Mouse (Mus musculus) splenic B cell, adult 2 months (primary cell): ENCODE measurements around the gene Gria1.

Source experiments
- DNase-seq: peaks from one replicate; pipeline ENCODE4 v3.0.0-alpha.2; 2011; ENCODE audit warnings: low read depth, low spot score
- H3K27me3 ChIP-seq: 2 replicates; pipeline ENCODE4 v1.6.1; 2012; ENCODE audit warnings: mild to moderate bottlenecking, low read length, moderate library complexity, mixed read lengths; ENCODE audit not compliant: control insufficient read depth, poor library complexity, insufficient read depth, severe bottlenecking
- H3K36me3 ChIP-seq: 2 replicates; pipeline ENCODE4 v1.6.1; 2012; ENCODE audit warnings: mild to moderate bottlenecking, low read length, moderate library complexity, mixed read lengths; ENCODE audit not compliant: control insufficient read depth, poor library complexity, insufficient read depth, severe bottlenecking

Gria1 gene

GRCm38 (mm10) chr11:57176552-57176951, 165.4 kb downstream of the Gria1 start:
- no peak for DNase-seq

GRCm38 (mm10) chr11:57184216-57184615, 173.0 kb downstream of the Gria1 start:
- no peak for DNase-seq
- Histone ChIP-seq H3K27me3 (no peaks in the 10 kb centered on the region), H3K36me3 (no peaks in the 10 kb centered on the region)

More at GRCm38 (mm10) chr11:57176552-57176951, 165.4 kb downstream of the Gria1 start:
- H3K36me3 ChIP-seq: no peaks in the 10 kb centered on the region
- no peaks in the 10 kb centered on the region for H3K27me3 ChIP-seq

GRCm38 (mm10) chr11:57185110-57185509, 173.9 kb downstream of the Gria1 start:
- no peaks in the 10 kb centered on the region for H3K36me3 ChIP-seq
- no peaks in the 10 kb centered on the region for H3K27me3 ChIP-seq
- no peak for DNase-seq

GRCm38 (mm10) chr11:57189391-57189790, 178.2 kb downstream of the Gria1 start:
- Histone ChIP-seq H3K36me3 (no peaks in the 10 kb centered on the region), H3K27me3 (no peaks in the 10 kb centered on the region)
- no peak for DNase-seq

GRCm38 (mm10) chr11:57194746-57195145, 183.6 kb downstream of the Gria1 start:
- no peak for DNase-seq
- no peaks in the 10 kb centered on the region for H3K27me3 ChIP-seq
- H3K36me3 ChIP-seq: no peaks in the 10 kb centered on the region

- Histone ChIP-seq H3K27me3 (no peaks in the 10 kb centered on the region), H3K36me3 (no peaks in the 10 kb centered on the region)
- no peak for DNase-seq
These were observed 190.2 kb downstream of the Gria1 start for GRCm38 (mm10) chr11:57201245-57201976.

GRCm38 (mm10) chr11:57204371-57204770, 193.2 kb downstream of the Gria1 start:
- no peak for DNase-seq
- Histone ChIP-seq H3K27me3 (no peaks in the 10 kb centered on the region), H3K36me3 (no peaks in the 10 kb centered on the region)

GRCm38 (mm10) chr11:57207260-57207659, 196.1 kb downstream of the Gria1 start:
- DNase-seq: no peak
- H3K27me3 ChIP-seq: no peaks in the 10 kb centered on the region
- no peaks in the 10 kb centered on the region for H3K36me3 ChIP-seq

GRCm38 (mm10) chr11:57214079-57214478, 202.9 kb downstream of the Gria1 start:
- H3K27me3 ChIP-seq: no peaks in the 10 kb centered on the region
- H3K36me3 ChIP-seq: no peaks in the 10 kb centered on the region
- no peak for DNase-seq

- DNase-seq: no peak
- Histone ChIP-seq H3K27me3 (no peaks in the 10 kb centered on the region), H3K36me3 (no peaks in the 10 kb centered on the region)
These were observed 203.4 kb downstream of the Gria1 start for GRCm38 (mm10) chr11:57214583-57214982.

- Histone ChIP-seq H3K27me3 (no peaks in the 10 kb centered on the region), H3K36me3 (no peaks in the 10 kb centered on the region)
- DNase-seq: no peak
These were observed 211.8 kb downstream of the Gria1 start for GRCm38 (mm10) chr11:57222797-57223569.

- Histone ChIP-seq H3K27me3 (no peaks in the 10 kb centered on the region), H3K36me3 (no peaks in the 10 kb centered on the region)
- no peak for DNase-seq
These were observed 224.3 kb downstream of the Gria1 start for GRCm38 (mm10) chr11:57235446-57235845.

GRCm38 (mm10) chr11:57236431-57236830, 225.2 kb downstream of the Gria1 start:
- no peaks in the 10 kb centered on the region for H3K36me3 ChIP-seq
- no peaks in the 10 kb centered on the region for H3K27me3 ChIP-seq
- no peak for DNase-seq

- DNase-seq: no peak
These were observed 228.6 kb downstream of the Gria1 start for GRCm38 (mm10) chr11:57239758-57240157.

GRCm38 (mm10) chr11:57243835-57244234, 232.6 kb downstream of the Gria1 start:
- no peaks in the 10 kb centered on the region for H3K36me3 ChIP-seq
- H3K27me3 ChIP-seq: no peaks in the 10 kb centered on the region
- DNase-seq: no peak

More at GRCm38 (mm10) chr11:57239758-57240157, 228.6 kb downstream of the Gria1 start:
- Histone ChIP-seq H3K27me3 (no peaks in the 10 kb centered on the region), H3K36me3 (no peaks in the 10 kb centered on the region)
